Mouse (Mus musculus): ENCODE data around the gene Selenov.

Gene Selenov

DNA sequence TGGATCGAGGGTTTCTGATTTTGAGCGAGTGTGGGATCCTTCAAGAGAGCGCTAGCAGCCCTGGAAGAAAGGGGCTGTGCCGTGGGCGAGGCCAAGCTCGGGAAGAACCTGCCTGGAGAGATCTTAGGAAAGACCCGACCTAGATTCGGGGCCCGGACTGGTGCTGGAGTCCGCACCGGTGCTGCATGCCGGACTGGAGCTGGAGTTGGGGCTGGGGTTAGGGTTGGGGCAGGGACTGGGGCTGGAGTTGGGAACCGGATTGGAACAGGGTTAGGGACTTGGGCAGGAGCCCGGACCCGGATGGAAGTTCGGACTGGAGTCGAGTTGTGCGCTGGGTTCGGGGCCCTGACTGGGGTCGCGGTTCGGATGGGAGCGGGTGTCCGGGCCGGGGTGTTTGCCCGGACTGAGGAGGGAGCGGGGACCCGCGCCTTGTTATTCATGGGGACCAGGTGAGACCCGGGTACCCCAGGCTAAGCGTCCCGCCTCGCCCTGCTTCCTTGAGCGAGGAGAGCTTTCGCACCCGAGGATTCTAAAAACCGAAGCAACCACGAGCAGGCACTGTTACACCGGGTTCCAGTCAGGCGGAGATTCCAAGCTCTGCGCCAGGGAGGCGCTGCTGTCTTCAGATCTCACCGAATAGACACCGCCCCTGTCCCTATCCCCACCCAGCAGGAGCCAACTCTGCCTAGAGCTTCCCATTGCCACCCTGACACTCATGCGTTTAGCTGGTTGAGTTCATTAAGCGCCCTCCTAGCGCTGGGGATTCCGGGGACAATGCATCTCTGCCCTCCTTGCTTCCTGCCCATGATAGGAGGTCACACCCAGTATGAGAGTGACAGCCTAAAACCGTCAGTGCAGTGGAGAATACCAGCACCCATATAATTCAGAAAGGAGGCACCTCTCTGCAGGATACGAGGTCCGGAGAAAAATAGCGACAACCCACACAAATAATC, at the start of gene Selenov:
Gene Selenov (minus strand): TSS at position 549 of the 953 bp plus-strand sequence.
- no peak for DNase-seq (ENCODE audit: low read depth in 1 of 2, low spot score in 2 of 2)

DNA sequence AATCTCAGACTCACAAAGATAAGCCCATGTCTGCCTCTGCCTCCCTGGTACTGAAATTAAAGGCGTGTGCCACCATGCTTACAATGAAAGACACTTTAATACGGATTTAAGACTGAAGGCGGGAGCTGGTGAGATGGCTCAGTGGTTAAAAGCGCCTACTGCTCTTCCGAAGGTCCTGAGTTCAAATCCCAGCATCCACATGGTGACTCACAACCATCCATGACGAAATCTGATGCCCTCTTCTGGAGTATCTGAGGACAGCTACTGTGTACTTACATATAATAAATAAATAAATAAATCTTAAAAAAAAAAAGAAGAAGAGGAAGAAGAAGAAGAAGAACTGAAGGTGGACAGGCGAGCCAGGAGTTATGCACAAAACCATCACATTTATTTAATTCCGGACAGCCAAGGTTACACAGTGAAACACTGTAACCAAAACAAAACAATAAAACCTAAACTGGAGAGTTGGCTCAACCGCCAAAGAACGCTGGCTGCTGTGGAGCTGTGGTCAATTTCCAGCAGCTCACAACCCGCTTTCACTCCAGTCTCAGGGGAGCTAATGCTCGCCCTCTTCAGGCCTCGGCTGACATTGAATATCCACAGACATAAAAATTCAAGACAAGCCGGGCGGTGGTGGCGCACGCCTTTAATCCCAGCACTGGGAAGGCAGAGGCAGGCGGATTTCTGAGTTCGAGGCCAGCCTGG, 48.4 kb upstream of the Selenov start:
- peak in 1 of 2 experiments; percentile 57 for DNase-seq (ENCODE audit: low read depth in 1 of 2, low spot score in 2 of 2)

GRCm38 (mm10) chr7:28338108-28338998, 47.4 kb upstream of the Selenov start, which contains the start of gene Supt5:
Gene Supt5 (minus strand): TSS chr7:28338746.
- peak; percentile 90 to 91 for DNase-seq (ENCODE audit: low read depth in 1 of 2, low spot score in 2 of 2)

GRCm38 (mm10) chr7:28335471-28335870, 44.5 kb upstream of the Selenov start:
- no peak for DNase-seq (ENCODE audit: low read depth in 1 of 2, low spot score in 2 of 2)

DNA sequence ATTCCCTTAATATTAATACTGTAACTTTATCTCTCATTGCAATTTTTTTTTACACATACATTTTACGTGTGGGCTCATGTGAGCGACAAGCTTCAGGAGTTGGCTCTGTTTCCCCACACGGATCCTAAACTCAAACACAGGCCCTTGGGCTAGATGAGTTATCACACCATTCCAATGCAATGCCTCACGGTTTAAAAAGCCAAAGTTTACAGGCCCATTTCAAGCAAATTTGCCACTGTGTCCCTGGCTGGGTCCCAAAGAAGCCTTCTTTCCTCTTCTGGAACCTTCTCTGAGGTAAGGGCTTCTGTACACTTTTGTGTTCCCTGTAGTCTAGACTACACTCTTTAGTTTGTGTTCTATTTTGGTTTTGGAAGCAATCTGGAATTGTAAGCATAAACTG, 43.5 kb upstream of the Selenov start:
- DNase-seq (ENCODE audit: low read depth in 1 of 2, low spot score in 2 of 2): no peak

DNA sequence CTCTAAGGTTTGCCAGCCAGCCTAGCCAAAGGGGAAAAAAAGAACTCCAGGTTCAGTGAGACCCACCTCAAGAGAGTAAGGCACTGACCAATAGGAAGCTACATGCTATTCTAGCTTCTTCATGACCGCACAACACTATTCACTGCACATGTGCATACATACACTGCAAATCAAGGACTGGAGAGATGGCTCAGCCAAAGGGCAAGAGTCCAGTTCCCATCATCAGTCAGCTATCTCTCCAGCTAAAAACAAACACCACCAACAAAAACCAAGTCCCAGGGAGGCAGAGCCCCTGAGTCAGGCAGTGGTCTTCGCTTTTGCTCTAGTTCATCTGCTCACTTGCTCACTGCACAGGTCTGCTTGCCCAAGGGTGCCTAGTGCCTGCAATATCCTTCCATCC, 37.3 kb upstream of the Selenov start:
- DNase-seq (ENCODE audit: low read depth in 1 of 2, low spot score in 2 of 2): no peak

- DNase-seq (ENCODE audit: low read depth in 1 of 2, low spot score in 2 of 2): no peak
Measured at GRCm38 (mm10) chr7:28326457-28326856, 35.5 kb upstream of the Selenov start.

DNA sequence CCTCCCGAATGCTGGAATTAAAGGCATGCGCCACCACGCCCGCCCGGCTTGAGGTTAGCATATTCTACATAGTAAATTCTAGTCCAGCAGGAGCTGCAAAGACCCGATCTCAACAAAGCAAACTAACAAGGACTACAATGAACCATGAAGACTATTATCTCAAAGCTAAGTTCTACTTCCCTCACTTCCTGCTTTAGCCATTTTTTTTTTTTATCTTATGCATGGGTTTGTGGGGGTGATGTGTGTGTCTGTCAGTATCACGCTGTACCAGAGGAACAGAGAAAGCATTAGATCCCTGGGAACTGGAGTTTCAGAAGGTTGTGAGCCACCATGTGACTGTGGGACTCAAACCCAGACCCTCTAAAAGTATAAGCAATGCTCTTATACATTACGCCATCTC, 34.3 kb upstream of the Selenov start:
- DNase-seq (ENCODE audit: low read depth in 1 of 2, low spot score in 2 of 2): no peak

DNA sequence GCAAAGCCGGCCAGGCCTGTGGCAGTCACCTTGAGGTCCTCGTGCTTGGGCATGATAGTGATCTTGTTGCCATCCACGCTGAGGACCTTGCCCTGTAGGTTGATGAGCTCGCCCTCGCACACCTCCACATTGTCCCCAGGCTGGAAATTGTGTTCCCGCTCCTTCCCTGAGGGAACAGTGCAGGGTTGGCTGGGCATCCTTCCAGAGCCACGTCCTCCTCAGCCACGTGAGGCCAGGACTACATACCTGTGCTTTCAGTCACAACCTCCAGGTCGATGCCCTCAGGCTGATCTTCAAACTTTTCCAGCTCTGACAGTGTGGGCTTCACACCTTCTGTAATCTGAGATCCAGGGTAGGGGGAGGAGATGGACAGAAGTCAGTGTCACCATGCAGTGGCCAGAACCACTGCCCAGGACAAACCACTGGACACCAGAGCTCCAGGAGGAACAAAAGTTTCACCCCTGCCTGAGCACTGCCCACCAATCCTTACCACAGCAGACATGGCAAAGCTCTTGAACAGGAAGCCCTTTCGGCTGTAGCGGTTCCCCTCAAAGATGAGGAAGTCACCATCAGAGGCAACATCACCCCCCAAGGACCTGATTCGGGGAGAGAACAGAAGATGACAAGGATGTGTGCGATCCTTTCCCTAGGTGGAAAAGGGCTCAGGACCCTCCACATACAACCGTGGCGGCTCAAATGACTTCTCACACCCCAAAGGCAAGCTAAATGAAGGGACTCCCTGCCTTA, 31.2 kb upstream of the Selenov start:
- DNase-seq (ENCODE audit: low read depth in 1 of 2, low spot score in 2 of 2): no peak

DNA sequence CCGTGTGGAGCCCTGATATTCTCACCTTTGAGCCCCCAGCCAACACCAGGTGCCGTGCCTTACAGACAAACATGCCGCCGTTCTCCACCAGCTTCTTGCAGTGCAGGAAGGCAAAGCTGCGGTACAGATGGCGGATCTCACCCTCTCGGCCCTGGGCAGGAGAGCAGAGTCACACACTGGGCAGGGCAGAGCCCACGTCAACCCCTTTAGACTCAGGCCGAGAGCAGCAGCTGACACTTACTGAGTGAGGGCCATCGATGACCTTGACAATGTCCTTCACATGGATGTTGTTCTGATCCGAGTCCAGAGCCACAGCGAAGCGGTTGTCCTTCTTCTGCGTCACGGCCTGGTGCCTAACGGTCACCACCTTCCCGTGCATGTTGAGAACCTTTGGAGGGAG, 27.7 kb upstream of the Selenov start:
- DNase-seq (ENCODE audit: low read depth in 1 of 2, low spot score in 2 of 2): no peak

DNA sequence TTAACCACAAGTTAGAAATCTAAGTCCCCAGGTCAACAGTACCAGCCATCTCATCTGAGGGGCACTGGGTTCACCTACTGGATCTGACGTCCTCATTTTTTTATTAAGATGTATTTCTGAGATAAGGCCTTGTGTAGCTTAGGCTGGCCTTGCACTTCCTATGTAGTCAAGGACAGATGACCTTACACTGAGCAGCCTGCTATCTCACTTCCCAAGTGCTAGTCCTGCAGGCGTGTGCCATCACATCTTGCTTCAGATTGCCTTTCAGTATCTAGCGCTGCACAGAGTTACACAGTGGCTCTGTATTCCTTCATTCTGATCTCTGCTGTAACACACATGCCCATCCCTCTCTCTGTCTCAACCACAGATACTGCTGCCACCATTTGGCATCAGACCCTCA, 27.1 kb upstream of the Selenov start:
- DNase-seq (ENCODE audit: low read depth in 1 of 2, low spot score in 2 of 2): no peak

DNA sequence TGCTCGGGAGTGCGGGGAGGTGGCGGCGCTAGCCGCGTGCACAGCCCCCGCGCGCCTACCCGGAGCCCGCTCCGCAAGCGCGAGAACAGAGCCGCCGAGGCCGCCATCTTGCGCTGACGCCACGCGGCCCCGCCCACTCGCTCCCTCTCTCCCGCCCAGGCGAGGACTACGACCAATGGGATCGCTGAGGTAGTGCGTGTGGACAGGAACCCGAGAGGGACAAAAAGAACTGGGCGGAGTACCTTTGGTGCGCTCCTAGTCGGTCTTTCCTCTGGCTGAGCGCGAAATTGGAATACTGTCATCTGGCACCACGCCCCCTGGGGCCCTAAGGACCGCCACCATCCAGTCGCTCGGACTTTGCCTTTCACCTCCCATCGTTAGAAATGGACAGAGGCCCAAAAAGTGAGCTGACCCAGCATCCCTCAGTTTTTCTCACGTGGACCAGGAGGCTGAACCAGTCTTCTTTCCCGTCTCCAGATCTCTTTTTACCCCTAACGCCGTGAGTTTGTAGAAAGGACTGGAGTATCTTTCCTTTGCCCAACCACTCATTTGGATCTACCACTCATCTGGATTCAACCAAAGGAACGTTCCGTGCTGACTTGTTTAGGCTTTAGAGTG, 21.0 kb upstream of the Selenov start, which contains the start of gene Timm50:
Gene Timm50 (minus strand): TSS at position 147 of the 618 bp plus-strand sequence.
- peak; percentile 92 to 93 for DNase-seq (ENCODE audit: low read depth in 1 of 2, low spot score in 2 of 2)

DNA sequence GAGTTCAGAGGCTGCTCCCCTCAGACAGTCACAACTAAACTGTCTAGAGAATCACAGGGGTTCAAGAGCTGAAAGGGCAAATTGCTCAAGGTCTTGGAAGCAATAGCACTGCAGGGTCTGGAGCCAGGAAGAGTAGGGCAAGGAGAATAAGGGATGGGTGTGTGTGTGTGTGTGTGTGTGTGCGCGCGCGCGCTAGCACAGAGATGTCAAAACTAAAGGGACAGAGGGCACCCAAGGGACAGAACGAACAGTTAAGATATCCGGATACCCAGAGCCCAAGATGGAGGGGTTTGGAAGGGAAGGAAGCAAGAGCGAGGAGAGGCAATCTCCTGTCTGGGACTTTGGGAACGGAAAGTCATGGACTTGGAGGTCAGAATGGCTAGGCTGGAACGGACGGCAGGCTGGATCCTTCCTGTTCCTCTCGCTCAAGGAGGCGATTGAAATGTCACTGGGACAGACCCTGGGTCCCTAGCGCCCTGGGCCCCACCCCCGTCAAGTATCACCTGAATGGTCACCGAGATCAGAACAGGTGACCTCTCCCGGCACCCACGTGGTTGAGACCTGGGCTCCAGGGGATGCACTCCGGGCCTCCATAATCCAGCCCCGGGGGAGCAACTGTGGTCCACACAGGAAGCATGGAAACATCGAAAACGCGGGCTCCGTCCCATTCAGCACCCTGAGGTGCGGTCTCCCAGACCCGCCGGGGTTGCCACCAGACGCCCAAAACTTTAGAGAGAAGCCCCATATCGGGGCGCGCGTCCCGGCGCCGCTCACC, 20.4 kb upstream of the Selenov start:
- no peak for DNase-seq (ENCODE audit: low read depth in 1 of 2, low spot score in 2 of 2)

- DNase-seq (ENCODE audit: low read depth in 1 of 2, low spot score in 2 of 2): no peak
Measured at GRCm38 (mm10) chr7:28309737-28310136, 18.8 kb upstream of the Selenov start.

DNA sequence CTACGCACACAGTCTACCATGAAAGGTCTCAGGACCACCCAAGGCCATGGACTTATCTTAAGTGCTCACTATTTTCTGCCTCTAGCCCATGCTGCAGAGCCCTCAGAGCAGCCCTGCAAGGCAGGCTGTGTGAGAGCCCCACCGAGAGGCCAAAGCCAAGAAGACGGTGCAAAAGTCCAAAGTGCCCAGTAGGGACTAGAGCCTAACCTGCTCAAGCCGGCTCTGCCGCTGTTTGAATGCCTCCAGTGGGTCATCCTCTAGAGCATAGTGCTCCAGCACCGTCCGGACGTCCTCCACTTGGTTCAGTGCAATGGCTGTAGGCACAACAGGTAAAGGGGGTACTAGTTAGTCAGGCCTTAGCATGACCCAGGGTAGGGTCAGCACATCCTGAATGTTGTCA, 15.2 kb upstream of the Selenov start:
- DNase-seq (ENCODE audit: low read depth in 1 of 2, low spot score in 2 of 2): no peak

- DNase-seq (ENCODE audit: low read depth in 1 of 2, low spot score in 2 of 2): no peak
Measured at GRCm38 (mm10) chr7:28305641-28306040, 14.7 kb upstream of the Selenov start.

DNA sequence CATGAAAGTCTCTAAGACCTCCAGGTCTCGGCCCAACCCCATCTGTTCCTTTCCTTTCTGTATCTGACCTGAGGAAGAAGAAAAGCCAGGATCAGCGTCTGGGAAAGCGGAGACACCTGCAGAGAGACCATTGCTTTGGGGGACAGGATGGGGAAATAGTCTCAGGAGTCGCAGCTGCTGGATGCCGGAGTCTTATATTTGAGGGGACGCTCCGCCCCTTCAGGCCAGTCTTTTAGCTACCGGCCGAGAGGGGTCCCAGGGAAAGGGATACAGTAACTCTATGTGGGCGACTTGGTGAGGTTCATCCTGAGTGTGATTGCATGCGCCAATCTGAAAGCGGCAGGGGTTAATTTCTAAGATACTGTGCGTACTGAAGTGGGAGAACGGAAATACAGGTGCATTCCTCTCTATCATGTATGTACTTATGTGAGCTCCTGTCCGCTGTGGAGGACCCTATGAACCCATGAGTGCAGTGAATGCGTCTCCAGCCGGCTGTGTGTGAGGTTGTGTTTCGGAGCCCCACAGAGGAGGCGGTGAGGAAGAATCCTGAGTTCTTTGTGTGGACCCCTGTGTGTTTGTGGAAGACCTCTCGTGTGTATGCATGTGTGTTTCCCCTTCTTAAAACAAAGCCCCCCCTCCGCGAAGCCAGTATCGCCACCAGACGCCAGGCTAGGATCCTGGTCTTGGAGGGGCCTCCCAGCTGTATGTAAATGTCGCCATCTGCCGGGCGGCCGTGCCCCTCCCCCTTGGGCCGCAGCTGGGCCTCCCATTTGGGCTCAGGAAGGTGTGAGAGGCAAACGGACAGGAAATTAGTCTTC, 10.8 kb upstream of the Selenov start, which contains the start of gene Dll3:
Gene Dll3 (minus strand): TSS at position 623 of the 818 bp plus-strand sequence.
- no peak for DNase-seq (ENCODE audit: low read depth in 1 of 2, low spot score in 2 of 2)

All from monocyte, adult 2 months (primary cell).